Mouse (Mus musculus) erythroblast, embryonic 14.5 days (primary cell): Measurements from ENCODE around the gene Ssrp1.

ENCODE experiments used
- GATA1 ChIP-seq: IDR thresholded peaks from 2 replicates; pipeline ENCODE4 v1.6.1; 2012; ENCODE audit warnings: low read length, inconsistent platforms, mixed read lengths
- TAL1 ChIP-seq: IDR thresholded peaks from 3 replicates; pipeline ENCODE4 v1.6.1; 2012; ENCODE audit warnings: low read length, inconsistent platforms, mixed read lengths

- TF ChIP-seq GATA1 (no peak), TAL1 (no peak)
Measured at GRCm38 (mm10) chr2:85049277-85049676, 12.2 kb downstream of the Ssrp1 start.
